Mouse (Mus musculus) WW6 (cell line): ENCODE results near the gene Rps10.
"Not testable (repeated sequence)": the region's sequence is repeated elsewhere in the genome, so short reads cannot be mapped to it uniquely, and the experiment has no call there.

Experiments used
- DNase-seq: peaks from one replicate; pipeline ENCODE4 v3.0.0-alpha.2; 2013; ENCODE audit warnings: low read depth, low spot score

The Rps10 gene

DNA sequence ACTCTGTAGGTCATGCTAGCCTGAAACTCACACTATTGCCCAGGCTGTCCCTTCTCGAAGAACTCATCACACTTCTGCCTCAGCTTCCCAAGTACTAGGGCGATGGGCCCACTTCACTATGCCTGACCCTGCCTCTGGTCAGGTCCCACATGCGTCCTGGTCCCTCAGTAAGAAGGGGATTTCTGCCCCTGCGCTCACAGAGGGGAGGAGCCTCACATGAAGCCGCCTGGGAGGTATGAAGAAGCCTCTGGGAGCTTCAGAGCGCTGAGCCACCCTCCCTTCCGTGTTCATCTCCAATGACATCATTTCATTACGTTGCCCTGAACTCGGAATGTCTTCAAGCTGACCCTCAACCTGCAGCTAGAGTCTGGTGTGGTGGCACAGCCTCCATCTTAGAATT lies 7.3 kb upstream of the Rps10 start:
- no peak for DNase-seq

DNA sequence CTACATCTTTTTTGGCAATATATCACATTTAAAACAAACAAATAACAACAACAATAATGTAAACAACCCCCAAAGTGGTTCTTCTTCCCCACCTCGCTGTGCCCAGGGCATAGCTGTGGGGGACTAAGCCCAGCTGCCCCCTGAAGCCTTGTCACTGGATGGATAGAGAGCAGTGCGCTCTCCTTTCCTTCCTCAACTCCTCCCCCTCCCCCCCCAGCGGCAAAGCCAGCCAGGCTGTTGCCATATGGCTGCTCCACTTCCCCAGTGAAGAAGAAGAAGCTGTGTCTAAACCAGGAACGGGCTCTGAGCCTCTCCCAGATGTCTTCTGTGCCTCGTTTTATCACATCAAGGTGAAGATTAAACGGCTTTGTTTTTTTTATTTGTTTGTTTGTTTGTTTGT lies 6.6 kb upstream of the Rps10 start:
- no peak for DNase-seq

DNA sequence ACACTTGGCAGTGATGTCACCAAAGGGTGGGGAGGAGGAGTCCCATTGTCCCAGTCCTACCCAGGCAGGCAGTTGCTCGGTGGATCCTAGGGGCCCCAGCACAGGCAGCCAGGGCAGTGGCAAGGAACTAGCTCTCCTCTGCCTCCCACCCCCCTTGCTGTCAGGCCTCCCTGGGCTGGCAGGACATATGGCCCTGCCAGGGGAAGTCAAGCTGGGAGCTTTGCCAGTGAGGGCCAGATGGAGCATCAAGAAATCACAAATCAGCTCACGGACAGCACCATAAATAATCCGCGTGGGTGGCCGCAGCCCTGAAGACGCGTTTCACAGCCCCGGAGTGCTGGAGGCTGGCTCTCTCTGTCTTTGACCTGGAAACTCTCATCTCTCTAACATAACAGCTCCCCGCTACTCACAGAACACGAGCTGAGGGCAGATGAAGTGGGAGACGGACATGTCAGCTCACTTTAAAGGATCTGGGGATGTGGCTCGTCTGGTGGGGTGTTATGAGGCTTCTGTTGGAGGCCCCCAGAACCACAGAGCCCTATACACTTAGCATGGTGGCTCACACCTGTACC lies 6.1 kb upstream of the Rps10 start:
- DNase-seq, result no peak

DNA sequence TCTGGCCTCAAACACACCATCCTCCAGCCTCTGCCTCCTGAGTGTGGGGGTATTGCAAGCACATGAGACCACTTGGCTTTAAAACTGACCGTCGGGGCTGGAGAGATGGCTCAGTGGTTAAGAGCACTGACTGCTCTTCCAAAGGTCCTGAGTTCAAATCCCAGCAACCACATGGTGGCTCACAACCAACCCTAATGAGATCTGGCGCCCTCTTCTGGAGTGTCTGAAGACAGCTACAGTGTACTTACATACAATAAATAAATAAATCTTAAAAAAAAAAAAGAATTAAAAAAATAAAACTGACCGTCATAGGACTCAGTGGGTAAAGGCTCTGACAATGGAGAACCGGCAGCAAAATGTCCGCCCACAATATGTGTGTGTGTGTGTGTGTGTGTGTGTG lies 3.4 kb upstream of the Rps10 start:
- DNase-seq, result not testable (repeated sequence)

DNA sequence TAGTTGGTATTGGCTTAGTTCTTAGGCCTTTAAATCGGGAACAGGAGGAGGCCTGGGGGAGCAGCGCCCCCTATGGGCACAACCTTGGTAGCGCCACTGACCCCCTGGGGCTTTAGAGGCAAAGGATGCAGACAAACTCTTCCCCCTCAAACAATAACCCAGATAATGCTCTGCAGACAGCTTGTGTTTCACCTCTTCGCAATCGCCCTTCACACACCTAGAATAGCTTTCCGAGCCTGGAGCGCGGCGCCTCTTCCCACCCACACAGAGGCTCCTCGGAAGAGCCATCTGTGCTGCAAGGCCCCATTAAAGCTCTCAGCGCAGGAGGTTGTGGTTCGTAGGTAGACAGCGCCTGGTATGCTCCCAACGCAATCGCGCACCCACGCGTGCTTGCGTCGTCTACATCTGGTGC lies 2.5 kb upstream of the Rps10 start:
- no peak for DNase-seq

DNA sequence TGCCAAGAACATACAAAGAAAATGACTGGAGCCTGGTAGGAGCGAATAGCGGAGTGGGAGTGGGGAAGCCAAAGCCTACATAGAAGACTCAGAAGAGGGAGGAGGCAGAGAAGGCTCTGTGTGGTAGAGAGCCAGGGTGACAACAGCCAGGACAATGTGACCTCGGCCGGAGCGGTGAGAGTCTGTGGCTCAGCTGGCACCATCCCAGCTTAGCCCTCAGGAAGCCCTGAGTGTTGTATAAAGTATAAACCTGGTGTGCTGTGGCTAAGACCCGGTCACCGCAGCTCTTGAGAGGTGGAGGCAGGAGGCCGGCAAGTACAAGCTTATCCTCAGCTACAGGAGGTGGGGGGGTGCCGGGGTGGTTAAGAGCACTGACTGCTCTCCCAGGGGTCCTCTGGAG lies 864 bp upstream of the Rps10 start:
- DNase-seq, result no peak

DNA sequence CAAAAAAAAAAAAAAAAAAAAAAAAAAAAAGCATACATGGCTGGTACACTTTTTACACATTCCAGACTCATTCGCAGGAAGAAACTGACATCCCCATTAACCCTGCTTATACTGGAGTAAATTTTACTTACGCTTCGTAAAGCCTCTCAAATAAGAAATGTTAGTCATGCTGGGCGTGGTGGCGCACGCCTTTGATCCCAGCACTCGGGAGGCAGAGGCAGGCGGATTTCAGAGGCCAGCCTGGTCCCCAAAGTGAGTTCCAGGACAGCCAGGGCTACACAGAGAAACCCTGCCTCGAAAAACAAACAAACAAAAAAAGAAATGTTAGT lies 930 bp downstream of the Rps10 start:
- DNase-seq, result not testable (repeated sequence)

DNA sequence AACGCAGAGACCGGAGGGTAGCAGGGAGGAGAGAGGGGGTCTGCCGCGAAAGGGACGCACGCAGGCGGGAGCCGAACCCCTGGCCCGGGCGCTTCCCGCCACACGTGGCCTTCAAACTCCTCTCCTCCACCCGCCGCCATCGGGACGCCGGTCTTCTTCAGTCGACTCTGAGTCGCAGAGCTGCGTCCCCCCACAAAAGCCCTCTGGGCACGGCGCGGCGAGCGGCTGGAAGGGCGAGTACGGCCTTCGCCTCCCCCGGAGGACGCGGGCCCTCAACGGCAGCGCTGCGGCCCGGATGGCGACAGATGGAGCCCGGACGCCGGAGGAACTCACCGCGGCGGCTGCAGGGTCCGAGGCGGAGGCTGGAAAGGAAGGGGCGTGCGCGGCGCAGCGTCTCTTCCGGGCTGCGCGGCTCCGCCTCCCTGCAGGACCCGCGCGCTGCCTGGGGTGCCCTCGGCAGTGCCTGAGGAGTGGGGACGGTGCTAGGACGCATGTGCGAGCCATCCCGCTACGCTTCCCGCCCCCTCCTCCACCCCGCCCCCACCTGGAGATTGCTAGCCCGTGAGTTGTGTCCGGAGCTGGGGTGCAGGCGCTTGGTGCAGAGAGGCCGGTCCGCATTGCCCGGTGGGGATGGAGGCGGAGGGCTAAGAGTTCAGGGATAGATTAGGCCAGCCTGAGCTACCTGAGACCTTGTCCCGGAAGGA lies 1.4 kb downstream of the Rps10 start, which contains the start of gene RPS10-NUDT3:
Gene RPS10-NUDT3 (minus strand): TSS at position 352 of the 704 bp plus-strand sequence.
- peak; percentile 85 for DNase-seq

DNA sequence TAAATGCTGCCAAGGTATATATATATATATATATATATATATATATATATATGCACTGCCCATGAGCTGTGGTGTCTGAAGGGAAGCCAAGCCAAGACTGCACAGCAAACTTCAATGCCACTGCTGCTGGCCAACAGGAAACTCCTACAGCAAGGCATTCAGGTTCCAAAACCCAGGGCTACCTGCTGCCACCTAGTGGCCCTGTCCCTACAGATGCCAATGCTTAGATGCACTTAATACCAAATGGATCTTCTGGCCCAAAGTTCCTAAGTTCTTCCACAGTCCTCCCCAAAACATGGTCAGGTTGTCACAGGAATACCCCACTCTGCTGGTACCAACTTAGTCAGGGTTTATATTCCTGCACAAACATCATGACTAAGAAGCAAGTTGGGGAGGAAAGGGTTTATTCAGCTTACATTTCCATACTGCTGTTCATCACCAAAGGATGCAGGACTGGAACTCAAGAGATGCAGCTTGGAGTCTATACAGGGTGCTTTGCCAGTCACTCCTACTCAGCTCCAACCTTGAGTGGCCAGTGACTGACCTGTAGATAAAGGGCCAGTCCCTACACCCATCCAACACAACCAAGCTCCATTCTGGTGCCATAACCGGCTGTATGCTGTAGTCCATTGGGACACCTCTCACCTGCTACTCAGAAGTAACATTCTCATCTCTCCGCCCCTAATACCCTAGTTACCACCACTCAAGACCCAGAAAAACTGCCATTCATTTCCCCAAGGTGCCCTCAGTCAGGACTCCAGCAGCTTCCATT lies 7.0 kb downstream of the Rps10 start:
- no peak for DNase-seq

DNA sequence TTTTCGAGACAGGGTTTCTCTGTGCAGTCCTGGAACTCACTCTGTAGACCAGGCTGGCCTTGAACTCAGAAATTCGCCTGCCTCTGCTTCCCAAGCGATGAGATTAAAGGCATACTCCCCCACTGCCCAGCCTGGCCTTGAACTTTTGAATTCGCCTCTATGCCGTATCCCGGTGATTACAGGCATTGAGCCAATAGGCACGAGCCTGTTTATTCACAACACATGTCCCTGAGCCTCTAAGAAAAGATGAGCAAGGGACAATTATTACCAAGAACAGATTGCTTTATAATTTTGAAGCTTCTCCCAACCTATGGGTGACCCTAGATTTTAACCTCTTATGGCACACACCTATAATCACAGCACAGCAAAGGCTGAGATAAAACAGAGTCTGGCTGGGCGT lies 8.1 kb downstream of the Rps10 start:
- DNase-seq, result no peak

DNA sequence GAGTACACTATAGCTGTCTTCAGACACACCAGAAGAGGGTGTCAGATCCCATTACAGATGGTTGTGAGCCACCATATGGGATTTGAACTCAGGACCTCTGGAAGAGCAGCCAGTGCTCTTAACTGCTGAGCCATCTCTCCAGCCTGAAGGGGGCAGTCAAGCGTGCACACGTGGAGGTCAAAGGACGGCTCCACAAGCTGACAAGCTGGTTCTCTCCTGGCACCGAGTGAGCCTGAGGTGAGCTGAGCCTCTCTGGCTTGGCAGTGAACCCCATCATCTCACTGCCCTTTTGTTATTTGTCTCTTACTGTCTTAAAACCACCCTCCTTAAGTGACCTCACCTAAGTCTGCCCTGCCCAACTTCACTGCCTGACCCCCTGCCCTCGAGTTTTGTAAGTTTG lies 9.0 kb downstream of the Rps10 start:
- DNase-seq, result no peak

DNA sequence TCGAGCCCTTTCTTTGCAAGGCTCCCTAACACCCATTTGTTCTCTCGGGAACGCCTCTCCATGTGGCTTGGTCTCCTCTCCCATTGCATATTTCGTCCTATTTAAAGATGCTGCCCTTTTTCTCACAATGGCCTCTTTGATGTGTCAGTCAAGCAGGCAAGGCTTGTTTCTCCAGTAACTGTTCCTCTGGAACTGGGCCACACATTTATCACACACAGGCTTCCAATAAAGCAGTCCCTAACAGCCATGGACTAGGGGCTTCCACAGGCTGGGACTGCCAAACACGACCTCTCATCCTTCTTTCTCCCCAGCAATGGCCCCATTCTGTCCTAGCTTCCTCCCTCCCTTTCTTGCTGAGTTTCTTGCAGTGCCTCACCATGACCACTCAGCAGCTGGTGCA lies 9.8 kb downstream of the Rps10 start:
- no peak for DNase-seq

DNA sequence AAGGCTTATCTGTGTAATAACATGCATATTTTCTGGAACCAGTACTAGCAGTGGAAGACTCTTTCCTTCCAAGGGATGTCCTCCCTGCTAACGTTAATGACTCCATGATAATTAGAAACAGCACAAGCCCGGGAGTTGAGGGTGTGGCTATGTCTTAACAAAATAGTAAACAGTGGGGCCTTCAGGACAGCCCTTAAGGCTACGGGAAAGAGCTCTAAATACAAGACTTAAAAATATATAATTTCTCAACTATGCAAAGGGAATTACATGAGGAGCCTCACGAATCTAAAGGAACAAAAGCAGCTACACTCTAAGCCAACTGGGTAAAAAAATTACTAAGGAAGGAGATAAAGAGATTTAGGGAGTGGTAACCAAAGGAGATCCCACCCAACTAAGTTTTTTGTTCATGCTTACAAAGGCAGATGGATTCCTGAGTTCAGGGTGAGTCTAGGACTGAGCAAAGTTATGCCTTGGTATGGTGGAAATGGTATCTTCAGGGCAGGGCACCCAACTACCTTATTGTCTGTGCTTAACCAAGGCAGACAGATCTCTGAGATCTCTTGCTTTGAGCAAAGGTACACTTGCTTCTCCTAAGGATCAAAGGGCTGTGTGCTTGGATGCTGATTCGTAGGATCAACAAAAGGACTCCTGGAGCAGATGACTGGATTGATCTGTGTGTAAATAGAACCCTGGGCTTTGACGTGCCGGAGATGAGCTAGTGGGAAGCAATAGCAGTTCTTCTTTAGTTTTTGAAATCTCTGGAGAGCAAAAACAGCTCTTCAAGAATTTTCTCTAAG lies 10.8 kb downstream of the Rps10 start:
- DNase-seq, result no peak

DNA sequence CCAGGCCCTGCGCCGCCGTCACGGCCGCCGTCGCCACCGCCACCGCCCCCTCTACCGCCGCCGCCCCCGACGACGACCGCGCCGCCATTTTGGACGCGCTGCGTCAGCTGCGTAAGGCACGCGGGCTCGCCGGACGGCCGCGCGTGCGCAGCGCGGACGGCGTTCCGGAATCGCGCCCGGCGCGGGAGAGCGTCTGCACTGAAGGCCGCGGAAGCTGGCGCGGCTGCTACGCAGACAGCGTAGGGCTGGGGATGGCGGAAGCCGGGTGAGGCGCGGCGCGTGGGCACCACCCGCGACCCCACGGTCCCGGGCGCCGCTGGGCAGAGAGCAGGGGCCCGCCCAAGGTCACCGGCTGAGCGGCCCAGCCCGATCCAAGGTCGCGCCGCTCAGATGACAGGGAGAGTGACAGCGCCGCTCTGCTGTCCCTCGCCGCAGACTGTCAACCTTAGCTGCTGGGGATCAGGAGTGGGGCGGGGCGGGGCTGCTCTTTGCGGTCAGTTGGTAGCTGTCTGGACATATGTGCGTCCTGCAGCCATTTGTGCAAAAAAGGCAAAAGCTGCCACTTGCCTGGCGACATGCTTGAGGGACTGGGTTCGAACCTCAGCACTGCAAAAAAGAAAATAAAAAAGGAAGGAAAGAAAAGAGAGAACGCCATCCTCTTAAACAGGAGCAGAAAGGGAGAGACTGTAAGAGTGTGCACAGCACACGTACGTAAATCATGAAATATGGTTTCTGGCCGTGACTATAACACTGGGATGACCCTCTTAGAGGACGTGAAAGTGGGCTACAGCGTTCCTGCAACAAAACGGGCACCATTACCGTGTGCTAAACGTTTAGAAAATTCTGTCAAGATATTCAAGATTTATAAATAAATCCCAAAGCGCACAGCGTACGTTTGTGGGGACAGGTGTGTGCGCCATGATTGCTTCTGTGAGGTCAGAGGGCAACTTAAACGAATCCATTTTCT lies 12.8 kb downstream of the Rps10 start, which contains the start of gene Nudt3:
Gene Nudt3 (minus strand): TSS at position 136 of the 967 bp plus-strand sequence.
- DNase-seq, result peak; percentile 74

DNA sequence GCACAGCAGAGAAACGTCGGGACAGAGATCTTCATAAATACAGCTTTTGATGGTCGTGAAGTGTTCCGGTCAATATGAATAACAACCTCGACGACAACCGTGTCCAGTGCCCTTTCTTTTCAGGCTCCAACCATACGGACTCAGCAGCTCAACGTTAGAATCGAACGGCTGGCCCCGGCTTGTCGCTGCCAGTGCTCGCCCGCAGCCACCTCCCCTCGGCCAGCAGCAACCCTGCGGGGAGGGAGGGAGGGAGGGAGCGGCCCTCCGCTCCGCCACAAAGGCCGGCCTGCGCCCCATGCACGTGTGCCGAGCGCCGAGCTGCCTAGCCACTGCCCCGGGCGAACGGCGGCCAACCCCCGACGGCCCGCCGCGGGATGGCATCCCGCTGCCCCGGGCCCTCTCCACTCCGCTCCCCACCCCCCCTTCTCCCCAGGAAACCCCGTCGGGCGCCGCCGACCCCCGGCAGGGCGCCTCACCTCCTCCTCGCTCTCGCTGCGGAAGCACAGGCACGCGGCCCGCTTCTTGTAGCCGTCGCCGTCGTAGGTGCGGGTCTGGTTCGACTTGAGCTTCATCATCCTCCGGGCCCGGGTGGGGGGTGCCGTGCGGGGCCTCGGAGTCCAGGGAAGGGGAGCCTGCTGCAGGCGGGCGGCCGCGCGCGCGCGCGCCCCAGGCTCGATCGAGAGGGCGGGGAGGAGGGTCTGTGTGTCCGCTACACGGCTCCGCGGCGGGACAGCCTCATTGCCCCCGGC lies 13.7 kb downstream of the Rps10 start:
- DNase-seq, result no peak

DNA sequence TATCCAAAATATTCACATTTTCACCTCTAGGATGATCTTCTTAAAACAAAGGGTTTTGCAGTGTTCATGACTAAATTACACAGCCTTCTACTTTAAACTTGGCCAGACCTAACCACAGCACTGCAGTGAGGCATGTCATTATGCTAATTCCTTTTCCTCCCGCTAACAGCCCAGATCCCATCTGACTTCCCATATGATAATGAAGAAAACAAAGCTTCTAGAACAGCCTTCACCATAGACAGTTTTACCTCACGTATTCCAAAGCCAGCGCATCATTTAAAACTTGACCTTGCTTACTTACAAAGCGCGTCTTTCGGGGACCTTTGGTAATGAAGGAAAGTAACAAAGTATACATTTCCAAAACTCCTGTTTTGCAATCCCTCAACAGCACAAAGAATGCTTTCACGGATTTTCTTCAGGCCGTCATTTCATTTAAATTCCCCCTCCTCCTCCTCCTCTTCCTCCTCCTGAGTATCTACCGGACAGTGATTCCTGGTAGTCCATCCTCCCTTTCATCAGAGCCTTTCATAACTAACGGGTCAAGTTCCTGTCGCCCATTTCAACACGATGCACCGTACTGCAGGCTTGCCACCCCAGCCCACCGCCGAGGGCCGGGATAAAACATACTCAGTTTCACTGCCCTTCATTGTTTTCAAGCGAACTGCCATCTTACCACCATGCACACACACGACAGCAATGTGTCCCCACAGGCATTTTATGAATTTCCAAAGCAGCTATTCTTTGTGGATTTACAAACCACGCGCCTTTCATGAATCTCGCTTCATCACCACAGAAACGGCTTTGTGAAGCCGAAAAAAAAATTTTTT lies 14.6 kb downstream of the Rps10 start:
- no peak for DNase-seq

DNA sequence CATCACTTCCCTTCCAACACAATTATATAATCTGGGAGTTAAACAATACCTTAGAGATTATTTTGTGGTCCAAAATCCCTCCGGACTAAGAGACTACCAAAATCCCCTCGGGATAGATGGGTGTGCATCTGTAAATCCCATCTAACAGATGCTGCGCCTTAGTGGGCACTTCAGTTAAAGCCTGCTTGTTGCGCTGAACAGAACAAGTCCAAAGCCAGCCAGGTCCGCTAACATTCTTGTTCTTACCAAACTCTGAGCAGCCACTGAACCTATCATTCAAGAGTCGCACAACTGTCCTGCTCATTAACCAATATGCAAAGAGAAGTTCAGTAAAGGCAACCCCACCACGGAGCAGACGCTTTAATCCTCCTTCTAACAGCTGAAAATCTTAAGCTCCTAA lies 15.3 kb downstream of the Rps10 start:
- no peak for DNase-seq

DNA sequence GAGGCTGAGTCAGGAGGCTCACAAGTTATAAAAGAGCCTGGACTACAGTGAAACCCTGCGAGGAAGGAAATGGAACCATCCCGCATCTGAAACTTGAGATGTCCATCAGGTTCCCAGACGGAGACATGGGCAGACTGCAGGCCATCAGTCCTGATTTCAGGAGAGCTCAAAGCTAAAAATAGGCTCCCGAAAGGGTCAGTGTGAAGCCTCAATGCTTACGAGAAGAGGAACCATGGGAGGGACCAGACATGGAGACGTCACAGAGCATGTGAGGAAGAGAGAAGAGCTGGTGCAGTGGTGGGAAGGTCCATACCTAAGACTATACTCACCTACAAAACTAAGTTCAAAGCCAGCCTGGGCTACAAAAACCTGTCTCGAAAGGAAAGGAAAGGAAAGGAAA lies 21.1 kb downstream of the Rps10 start:
- no peak for DNase-seq

DNA sequence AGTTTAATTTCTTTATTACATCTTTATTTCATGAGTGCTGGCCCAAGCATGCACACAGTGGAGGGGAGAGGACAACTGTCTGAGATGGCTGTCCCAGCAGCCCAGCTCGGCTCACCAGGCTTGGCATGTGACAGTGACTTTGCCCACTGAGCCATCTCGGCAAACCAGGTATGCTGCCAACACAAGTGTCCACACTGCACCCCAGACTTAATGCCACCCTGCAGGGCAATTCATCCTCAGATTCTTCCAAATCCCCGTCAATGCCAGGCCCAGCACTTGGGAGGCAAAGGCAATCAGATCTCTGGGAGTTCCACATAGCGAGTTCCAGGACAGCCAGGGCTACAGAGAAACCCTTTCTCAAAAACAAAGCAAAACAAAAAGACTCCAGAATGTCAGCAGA lies 23.5 kb downstream of the Rps10 start:
- no peak for DNase-seq
